ENCODE assay signal across 11 mouse cellular contexts in the genomic region with DNA sequence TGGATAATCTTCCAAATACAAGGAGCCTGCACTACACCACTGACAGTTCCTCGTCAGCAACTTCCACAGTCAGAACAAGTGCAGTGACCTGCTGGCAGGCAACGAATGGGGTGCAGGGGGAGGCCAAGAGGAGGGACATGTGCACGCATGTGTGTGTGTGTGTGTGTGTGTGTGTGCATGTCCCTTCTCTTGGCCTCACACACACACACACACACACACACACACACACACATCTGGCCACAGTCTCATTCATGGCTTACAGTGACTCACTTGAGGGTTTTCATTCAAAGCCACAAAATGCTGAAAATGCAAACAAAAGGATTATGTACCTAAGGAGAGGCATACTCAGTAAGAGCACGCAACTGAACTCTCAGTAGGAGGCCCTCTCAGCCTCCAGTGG.
DNase-seq lines count a peak whose midpoint lies in the region; ATAC-seq and TF ChIP-seq lines count a peak whose summit lies in the region.
"Had no signal": no experiment of that assay in that cellular context is flagged by ENCODE, and none has a peak within 500 bp of the region (broad histone marks: within the 10 kb centered on the region; RNA-seq: fewer than 3 reads in every experiment).

No protein-coding gene starts in this region.

- no peak for TF ChIP-seq CTCF in C2C12 (IDR thresholded peaks at IDR 0.05; ENCODE audit: control insufficient read depth, insufficient read depth, insufficient read length)

- peaks cover 48% of the 10 kb centered on the region for H3K4me1 ChIP-seq in heart, embryonic 16.5 days (ENCODE audit: control insufficient read depth, insufficient read depth, low read length)
- peaks cover 17% of the 10 kb centered on the region; the same call in 1 of the 2 replicates for H3K4me1 ChIP-seq in hindbrain, embryonic 14.5 days (replicated peaks; ENCODE audit: control insufficient read depth, insufficient read depth, low read length)
- H3K4me1 ChIP-seq in midbrain, embryonic 12.5 days: peaks cover 22% of the 10 kb centered on the region

- peaks cover 45% of the 10 kb centered on the region for H3K79me3 ChIP-seq in C2C12 (ENCODE audit: low read depth)

- H3K9me3 ChIP-seq in heart, embryonic 16.5 days (replicated peaks; ENCODE audit: control insufficient read depth, low read length): no peaks in the 10 kb centered on the region
- H3K9me3 ChIP-seq in hindbrain, embryonic 14.5 days (ENCODE audit: control insufficient read depth, low read length): no peaks in the 10 kb centered on the region
- no peaks in the 10 kb centered on the region for H3K9me3 ChIP-seq in midbrain, embryonic 12.5 days
- H3K9me3 ChIP-seq: hindbrain, embryonic 15.5 days had no signal

- 57% methylated on average over 4 of the region's 4 CpGs for WGBS in heart, embryonic 16.5 days
- 32% methylated on average over 4 of the region's 4 CpGs for WGBS in hindbrain, embryonic 14.5 days
- 14% methylated on average over 4 of the region's 4 CpGs for WGBS in midbrain, embryonic 12.5 days

- no peak overlapping the region for H3ac ChIP-seq in C2C12 (ENCODE audit: control insufficient read depth, insufficient read length, low read depth)

- intact Hi-C loops in heart, postnatal 36 days (cut with DNase I): no loop called here

- H3K27ac ChIP-seq in heart, embryonic 16.5 days (ENCODE audit: low read length): peak overlapping the region; percentile 21; the same call in 1 of the 2 replicates
- no peak overlapping the region for H3K27ac ChIP-seq in hindbrain, embryonic 14.5 days
- H3K27ac ChIP-seq in midbrain, embryonic 12.5 days (replicated peaks): no peak overlapping the region
- H3K27ac ChIP-seq: hindbrain, embryonic 15.5 days had no signal

- H3K4me3 ChIP-seq in heart, embryonic 16.5 days (ENCODE audit: low read length): no peak overlapping the region
- H3K4me3 ChIP-seq in C2C12 (ENCODE audit: insufficient read depth, poor library complexity, severe bottlenecking): no peak overlapping the region
- no peak overlapping the region for H3K4me3 ChIP-seq in hindbrain, embryonic 14.5 days (replicated peaks; ENCODE audit: low read length)
- no peak overlapping the region for H3K4me3 ChIP-seq in midbrain, embryonic 12.5 days
- H3K4me3 ChIP-seq: hindbrain, embryonic 15.5 days had no signal

- DNase-seq in heart, postnatal 36 days: no peak
- DNase-seq in hindbrain, embryonic 14.5 days (ENCODE audit: low spot score): no peak
- no peak for DNase-seq in kidney, adult 8-10 months
- no peak for DNase-seq in cerebellum, postnatal 25 days
- DNase-seq: cerebellum, postnatal 36 days; thymus, adult 2 months had no signal

- no peak overlapping the region for H3K4me2 ChIP-seq in heart, embryonic 16.5 days (ENCODE audit: low read depth, low read length)
- no peak overlapping the region for H3K4me2 ChIP-seq in hindbrain, embryonic 14.5 days (replicated peaks)
- no peak overlapping the region for H3K4me2 ChIP-seq in midbrain, embryonic 12.5 days (replicated peaks)

- no peak overlapping the region for H3K9ac ChIP-seq in heart, embryonic 16.5 days (ENCODE audit: low read length)
- no peak overlapping the region for H3K9ac ChIP-seq in hindbrain, embryonic 14.5 days
- H3K9ac ChIP-seq in midbrain, embryonic 12.5 days (replicated peaks): no peak overlapping the region
- H3K9ac ChIP-seq: hindbrain, embryonic 15.5 days had no signal

- H3K27me3 ChIP-seq in heart, embryonic 16.5 days (ENCODE audit: control insufficient read depth, insufficient read depth, low read length): no peaks in the 10 kb centered on the region
- no peaks in the 10 kb centered on the region for H3K27me3 ChIP-seq in C2C12 (ENCODE audit: control insufficient read depth, insufficient read depth, insufficient read length)
- no peaks in the 10 kb centered on the region for H3K27me3 ChIP-seq in hindbrain, embryonic 14.5 days (ENCODE audit: control insufficient read depth, insufficient read depth, low read length)
- no peaks in the 10 kb centered on the region for H3K27me3 ChIP-seq in midbrain, embryonic 12.5 days
- H3K27me3 ChIP-seq: hindbrain, embryonic 15.5 days had no signal

- peaks cover 85% of the 10 kb centered on the region for H3K79me2 ChIP-seq in C2C12 (ENCODE audit: control insufficient read depth, insufficient read depth)

- peaks cover 4% of the 10 kb centered on the region; the same call in 1 of the 2 replicates for H3K36me3 ChIP-seq in heart, embryonic 16.5 days (ENCODE audit: control insufficient read depth, insufficient read depth)
- peaks cover 28% of the 10 kb centered on the region for H3K36me3 ChIP-seq in C2C12 (ENCODE audit: control insufficient read depth, insufficient read depth)
- H3K36me3 ChIP-seq in hindbrain, embryonic 14.5 days (replicated peaks; ENCODE audit: control insufficient read depth, insufficient read depth): no peaks in the 10 kb centered on the region
- no peaks in the 10 kb centered on the region for H3K36me3 ChIP-seq in midbrain, embryonic 12.5 days
- H3K36me3 ChIP-seq: hindbrain, embryonic 15.5 days had no signal

- ATAC-seq in heart, embryonic 16.5 days (replicated peaks; ENCODE audit: extremely low read depth, insufficient read depth, low FRiP score): no peak
- ATAC-seq in hindbrain, embryonic 14.5 days (ENCODE audit: low FRiP score): 0 out of 2 replicates have a peak, but pooled peaks have one; percentile 5
- 0 out of 2 replicates have a peak, but pooled peaks have one; percentile 21 for ATAC-seq in midbrain, embryonic 12.5 days (ENCODE audit: low FRiP score, low read depth)
- ATAC-seq in activated CD4-positive, CD25-positive, alpha-beta regulatory T cell, adult 4 months: no peak

TF ChIP-seq in C2C12, 6 proteins besides CTCF, POLR2A, EP300 and RAD21:
- TF ChIP-seq CEBPB (IDR thresholded peaks at IDR 0.05; ENCODE audit: low read depth) (no peak), FOSL1 (IDR thresholded peaks at IDR 0.05; ENCODE audit: insufficient read depth, low read length, poor library complexity, severe bottlenecking) (peak; percentile 37), MYOD1 (IDR thresholded peaks at IDR 0.05; ENCODE audit: control insufficient read depth, insufficient read length, low read depth) (peak; percentile 32), MYOG (IDR thresholded peaks at IDR 0.05; ENCODE audit: control insufficient read depth, extremely low read depth, insufficient read length) (no peak), MAX (IDR thresholded peaks at IDR 0.05) (peak; percentile 40), USF1 (IDR thresholded peaks at IDR 0.05; ENCODE audit: low read depth) (no peak)

Comparison
In these comparisons a context has a peak if more than half of its experiments do, and no peak if none do; other contexts are left out.
1. ATAC-seq: peak in hindbrain, embryonic 14.5 days (single experiment) and midbrain, embryonic 12.5 days (single experiment); none in heart, embryonic 16.5 days (single experiment) and activated CD4-positive, CD25-positive, alpha-beta regulatory T cell, adult 4 months (single experiment).